Mouse (Mus musculus) forebrain, embryonic 12.5 days (tissue): ENCODE results near the gene Duoxa1. TPM values are rescaled to one million over a fixed set of nuclear protein-coding genes. Genes with fewer than 3 reads are reported as not detected.

ENCODE experiments used
- ATAC-seq: fragments of 200-750 bp; cut with Nextera tagmentation; 2 replicates; pipeline ENCODE4 v1.8.0; 2017; ENCODE audit warnings: moderate TSS enrichment; ENCODE audit not compliant: low FRiP score
- H3K27ac ChIP-seq: fragments of 300-500 bp; sonication (generic); 2 replicates; pipeline ENCODE4 v1.5.1; 2016; ENCODE audit warnings: mild to moderate bottlenecking
- H3K27me3 ChIP-seq: fragments of 300-500 bp; sonication (generic); 2 replicates; pipeline ENCODE4 v1.6.1; 2016; ENCODE audit warnings: mild to moderate bottlenecking
- H3K36me3 ChIP-seq: fragments of 300-500 bp; sonication (generic); replicated peaks from 2 replicates; pipeline ENCODE4 v1.6.1; 2016; ENCODE audit warnings: mild to moderate bottlenecking
- H3K4me1 ChIP-seq: fragments of 300-500 bp; sonication (generic); 2 replicates; pipeline ENCODE4 v1.6.1; 2016
- H3K4me2 ChIP-seq: fragments of 300-500 bp; sonication (generic); 2 replicates; pipeline ENCODE4 v1.6.1; 2016; ENCODE audit warnings: mild to moderate bottlenecking, moderate library complexity
- H3K4me3 ChIP-seq: fragments of 300-500 bp; sonication (generic); replicated peaks from 2 replicates; pipeline ENCODE4 v1.5.1; 2016; ENCODE audit warnings: mild to moderate bottlenecking
- H3K9ac ChIP-seq: fragments of 300-500 bp; sonication (generic); 2 replicates; pipeline ENCODE4 v1.6.1; 2016; ENCODE audit warnings: mild to moderate bottlenecking
- H3K9me3 ChIP-seq: fragments of 300-500 bp; sonication (generic); 2 replicates; pipeline ENCODE4 v1.6.1; 2016
- WGBS: fragments of 180-500 bp; shearing (Covaris S2); methylation state at CpG from one replicate; pipeline ENCODE4 v1.1.7; 2016; 5-methylcytosine and 5-hydroxymethylcytosine counted together
- polyA plus RNA-seq: library from polyadenylated mRNA; unstranded; fragments of >200 nt; fragmentation: Nextera tagmentation; extraction: Ambion mirVana; gene quantifications from 2 replicates; pipeline ENCODE4 v1.2.1, GENCODE M21; 2016

The Duoxa1 gene
- polyA plus RNA-seq: 0.17 TPM in 1 of 2 replicates, not detected in the other

GRCm38 (mm10) chr2:122313536-122313935 is at the start of gene Duoxa1:
TSS of gene Duoxa1 (minus strand) at chr2:122313730.
- Histone ChIP-seq H3K27ac (no peak within 1 kb of the TSS), H3K9ac (no peak within 1 kb of the TSS), H3K4me3 (peak within 1 kb of the TSS; percentile 24), H3K27me3 (peaks cover 56% of the 10 kb centered on the region), H3K4me2 (peak within 1 kb of the TSS; percentile 43), H3K36me3 (no peaks in the 10 kb centered on the region), H3K4me1 (peaks cover 11% of the 10 kb centered on the region), H3K9me3 (no peaks in the 10 kb centered on the region)
- no peak for ATAC-seq
- WGBS: 3% methylated on average over 24 of the region's 24 CpGs

GRCm38 (mm10) chr2:122362622-122363523 is 49.3 kb upstream of the Duoxa1 start:
- no peaks in the 10 kb centered on the region for H3K9me3 ChIP-seq
- no peaks in the 10 kb centered on the region for H3K27me3 ChIP-seq
- no peak overlapping the region for H3K27ac ChIP-seq
- no peak overlapping the region for H3K9ac ChIP-seq
- peaks cover 28% of the 10 kb centered on the region for H3K36me3 ChIP-seq
- H3K4me2 ChIP-seq: no peak overlapping the region
- peaks cover 28% of the 10 kb centered on the region for H3K4me1 ChIP-seq
- ATAC-seq: no peak
- no peak overlapping the region for H3K4me3 ChIP-seq
- 85% methylated on average over 13 of the region's 13 CpGs for WGBS

DNA sequence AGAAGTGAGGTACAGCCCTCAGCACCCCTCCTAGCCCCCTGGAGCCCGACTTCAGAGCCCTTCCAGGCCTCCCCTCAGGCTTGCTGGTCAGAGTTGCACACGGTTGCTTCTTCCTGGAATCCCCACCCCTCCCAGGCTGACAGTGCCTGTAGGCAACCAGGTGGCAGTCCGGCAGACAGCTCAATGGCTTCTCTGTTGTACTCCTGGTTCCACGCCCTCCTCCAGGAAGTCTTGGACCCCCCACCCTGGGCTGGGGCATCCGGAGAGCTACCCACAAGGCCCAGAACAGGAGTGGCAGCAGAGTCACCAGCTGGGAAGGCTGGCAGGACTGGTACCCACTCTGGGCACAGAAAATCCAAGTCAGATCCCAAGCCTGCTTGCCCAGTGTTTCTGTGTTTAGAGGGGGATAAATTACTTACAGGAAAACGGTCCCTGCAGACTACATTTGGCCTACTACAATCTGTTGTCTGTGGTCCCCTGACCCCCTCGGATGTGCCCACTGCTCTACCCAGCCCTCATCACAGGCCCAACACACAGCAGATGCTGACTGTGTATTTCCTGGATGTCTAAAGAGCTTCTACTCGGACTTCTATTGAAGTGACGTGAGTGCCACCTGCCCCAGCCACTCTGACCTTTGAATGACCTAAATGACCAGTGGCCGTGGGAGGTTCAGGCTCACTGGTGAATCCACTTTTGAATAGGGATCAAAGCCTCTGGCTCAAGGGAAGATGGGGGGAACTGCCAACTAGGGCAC is 48.5 kb upstream of the Duoxa1 start:
- Histone ChIP-seq H3K27me3 (no peaks in the 10 kb centered on the region), H3K4me3 (no peak overlapping the region), H3K4me2 (no peak overlapping the region), H3K9me3 (no peaks in the 10 kb centered on the region), H3K4me1 (peaks cover 20% of the 10 kb centered on the region), H3K27ac (no peak overlapping the region), H3K36me3 (peaks cover 30% of the 10 kb centered on the region), H3K9ac (no peak overlapping the region)
- ATAC-seq: no peak
- 64% methylated on average over 10 of the region's 10 CpGs for WGBS

DNA sequence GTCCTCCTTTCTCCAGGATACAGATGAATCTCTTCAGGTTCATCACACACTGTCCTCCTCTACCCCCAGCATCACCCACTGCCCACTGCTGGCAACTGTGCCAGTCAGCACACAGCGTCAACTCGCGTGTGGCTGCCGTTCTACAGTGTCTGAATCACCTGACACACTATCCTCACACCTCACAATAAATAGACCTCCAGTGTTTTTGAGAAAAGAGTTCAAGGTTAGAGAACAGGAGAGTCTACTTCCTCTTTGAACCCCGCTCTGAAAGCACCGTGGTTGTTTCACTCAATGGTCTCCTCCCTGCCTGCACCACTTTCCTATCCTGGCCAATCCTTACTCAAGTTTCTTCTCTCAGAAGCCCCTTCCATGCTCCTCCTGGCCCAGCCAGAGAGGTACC is 47.7 kb upstream of the Duoxa1 start:
- Histone ChIP-seq H3K27ac (no peak overlapping the region), H3K9ac (no peak overlapping the region), H3K9me3 (no peaks in the 10 kb centered on the region), H3K4me2 (no peak overlapping the region), H3K4me3 (no peak overlapping the region), H3K27me3 (no peaks in the 10 kb centered on the region), H3K36me3 (peaks cover 35% of the 10 kb centered on the region), H3K4me1 (peaks cover 11% of the 10 kb centered on the region)
- ATAC-seq: no peak
- WGBS: 92% methylated on average over 6 of the region's 6 CpGs

DNA sequence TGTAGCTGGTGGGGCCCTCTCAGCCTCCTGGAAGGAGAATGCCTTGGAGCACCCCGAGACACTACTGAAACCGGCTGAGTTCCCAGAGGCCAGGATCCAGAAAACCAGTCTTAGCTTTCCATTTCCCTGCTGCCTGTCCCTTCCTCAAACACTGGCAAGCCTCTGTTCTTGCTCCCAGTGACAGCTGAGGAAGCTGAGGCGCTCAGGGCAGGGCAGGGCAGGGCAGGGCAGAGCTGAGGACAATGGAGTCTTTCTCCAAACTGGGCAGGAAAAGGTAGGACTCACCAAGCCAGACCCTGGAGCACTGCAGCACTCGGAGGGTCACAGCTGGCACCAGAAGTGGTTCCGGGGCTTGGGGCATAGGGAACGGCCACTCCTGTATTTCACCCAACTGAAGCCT is 46.8 kb upstream of the Duoxa1 start:
- H3K4me2 ChIP-seq: no peak overlapping the region
- peaks cover 37% of the 10 kb centered on the region for H3K36me3 ChIP-seq
- 0 out of 2 replicates have a peak, but pooled peaks cover 3% of the 10 kb centered on the region for H3K27me3 ChIP-seq
- ATAC-seq: no peak
- 85% methylated on average over 6 of the region's 6 CpGs for whole genome bisulfite sequencing
- H3K27ac ChIP-seq: no peak overlapping the region
- no peaks in the 10 kb centered on the region for H3K9me3 ChIP-seq
- H3K4me1 ChIP-seq: peaks cover 9% of the 10 kb centered on the region
- no peak overlapping the region for H3K9ac ChIP-seq
- no peak overlapping the region for H3K4me3 ChIP-seq

- H3K4me3 ChIP-seq: no peak overlapping the region
- peaks cover 38% of the 10 kb centered on the region for H3K4me1 ChIP-seq
- no peak overlapping the region for H3K4me2 ChIP-seq
- peaks cover 24% of the 10 kb centered on the region for H3K36me3 ChIP-seq
- no peak overlapping the region for H3K9ac ChIP-seq
- 0 out of 2 replicates have a peak, but pooled peaks cover 11% of the 10 kb centered on the region for H3K27me3 ChIP-seq
- no peaks in the 10 kb centered on the region for H3K9me3 ChIP-seq
- 67% methylated on average over 3 of the region's 3 CpGs for WGBS
- no peak overlapping the region for H3K27ac ChIP-seq
- no peak for ATAC-seq
Observed at GRCm38 (mm10) chr2:122356187-122356586, 42.7 kb upstream of the Duoxa1 start.

GRCm38 (mm10) chr2:122355389-122355788 is 41.9 kb upstream of the Duoxa1 start:
- no peak overlapping the region for H3K4me3 ChIP-seq
- H3K4me1 ChIP-seq: peaks cover 44% of the 10 kb centered on the region
- H3K27me3 ChIP-seq: 0 out of 2 replicates have a peak, but pooled peaks cover 11% of the 10 kb centered on the region
- no peak for ATAC-seq
- H3K9me3 ChIP-seq: no peaks in the 10 kb centered on the region
- H3K27ac ChIP-seq: 0 out of 2 replicates have a peak overlapping the region, but pooled peaks have one; percentile 32
- 85% methylated on average over 5 of the region's 5 CpGs for WGBS
- no peak overlapping the region for H3K4me2 ChIP-seq
- peaks cover 24% of the 10 kb centered on the region for H3K36me3 ChIP-seq
- no peak overlapping the region for H3K9ac ChIP-seq

DNA sequence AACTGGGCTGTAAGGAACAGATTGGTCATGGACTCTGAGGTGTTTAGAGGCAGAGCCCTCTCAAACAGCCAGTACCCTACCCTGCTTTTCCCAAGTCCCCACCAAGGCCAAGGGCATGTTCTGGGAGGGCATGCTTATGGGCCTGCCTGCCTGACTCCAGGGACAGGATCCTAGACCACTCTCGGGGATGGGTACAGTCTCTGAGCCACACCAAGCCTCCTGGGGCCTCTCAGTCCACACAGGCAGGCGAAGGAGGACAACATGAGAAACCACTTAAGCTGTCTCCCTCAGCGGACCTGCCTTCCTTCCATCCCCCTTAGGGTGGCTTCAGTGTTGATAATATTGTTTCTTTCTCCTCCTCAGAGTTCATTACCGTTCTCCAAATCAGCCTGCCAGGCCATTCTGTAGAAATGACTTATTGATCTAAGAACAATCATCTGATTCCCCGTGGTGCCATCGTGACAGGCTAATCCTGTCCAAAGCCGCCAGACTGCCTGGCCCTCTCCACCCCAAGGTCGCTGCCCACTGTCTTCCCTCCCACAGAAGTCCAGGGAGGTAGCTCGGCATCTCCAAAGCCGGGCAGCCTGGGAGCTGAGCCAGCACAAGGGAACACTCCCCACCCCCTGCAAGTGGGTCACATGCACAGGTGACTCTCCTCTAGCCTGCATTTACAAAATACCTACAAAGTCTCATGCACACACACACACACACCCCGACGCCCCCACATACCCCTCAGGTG is 40.8 kb upstream of the Duoxa1 start:
- Histone ChIP-seq H3K27ac (0 out of 2 replicates have a peak overlapping the region, but pooled peaks have one; percentile 27), H3K9ac (no peak overlapping the region), H3K36me3 (peaks cover 21% of the 10 kb centered on the region), H3K4me1 (peaks cover 54% of the 10 kb centered on the region), H3K4me3 (no peak overlapping the region), H3K4me2 (no peak overlapping the region), H3K27me3 (peaks cover 17% of the 10 kb centered on the region; the same call in 1 of the 2 replicates), H3K9me3 (no peaks in the 10 kb centered on the region)
- ATAC-seq: no peak
- WGBS: 65% methylated on average over 12 of the region's 12 CpGs

- Histone ChIP-seq H3K27me3 (peaks cover 17% of the 10 kb centered on the region; the same call in 1 of the 2 replicates), H3K9me3 (no peaks in the 10 kb centered on the region), H3K4me2 (no peak overlapping the region), H3K9ac (no peak overlapping the region), H3K36me3 (peaks cover 17% of the 10 kb centered on the region), H3K4me1 (peaks cover 58% of the 10 kb centered on the region), H3K27ac (no peak overlapping the region), H3K4me3 (no peak overlapping the region)
- WGBS: 82% methylated on average over 8 of the region's 8 CpGs
- no peak for ATAC-seq
Observed at GRCm38 (mm10) chr2:122353765-122354164, 40.2 kb upstream of the Duoxa1 start.

- ATAC-seq: no peak
- H3K36me3 ChIP-seq: peaks cover 17% of the 10 kb centered on the region
- H3K4me1 ChIP-seq: peaks cover 62% of the 10 kb centered on the region
Observed at GRCm38 (mm10) chr2:122352992-122353391, 39.5 kb upstream of the Duoxa1 start.

GRCm38 (mm10) chr2:122351931-122352329 is 38.4 kb upstream of the Duoxa1 start:
- Histone ChIP-seq H3K27ac (peak overlapping the region; percentile 92), H3K27me3 (peaks cover 17% of the 10 kb centered on the region; the same call in 1 of the 2 replicates), H3K36me3 (peaks cover 13% of the 10 kb centered on the region), H3K9ac (no peak overlapping the region), H3K4me3 (no peak overlapping the region), H3K4me1 (peaks cover 68% of the 10 kb centered on the region), H3K4me2 (peak overlapping the region; percentile 17; the same call in 1 of the 2 replicates), H3K9me3 (no peaks in the 10 kb centered on the region)
- 13% methylated on average over 4 of the region's 4 CpGs for WGBS
- ATAC-seq: peak; percentile 45

More at GRCm38 (mm10) chr2:122352992-122353391, 39.5 kb upstream of the Duoxa1 start:
- WGBS: 77% methylated on average over 6 of the region's 6 CpGs
- no peak overlapping the region for H3K27ac ChIP-seq
- no peaks in the 10 kb centered on the region for H3K9me3 ChIP-seq
- H3K9ac ChIP-seq: no peak overlapping the region
- H3K4me2 ChIP-seq: no peak overlapping the region
- no peak overlapping the region for H3K4me3 ChIP-seq
- H3K27me3 ChIP-seq: peaks cover 17% of the 10 kb centered on the region; the same call in 1 of the 2 replicates
